Mouse (Mus musculus) hindbrain, postnatal 0 days (tissue): ENCODE results near the gene Bicral. TPM values are rescaled to one million over a fixed set of nuclear protein-coding genes. Genes with fewer than 3 reads are reported as not detected.

Source experiments
- ATAC-seq: fragments of 200-750 bp; cut with Nextera tagmentation; 2 replicates; pipeline ENCODE4 v1.8.0; 2017; ENCODE audit warnings: mild to moderate bottlenecking, moderate TSS enrichment, moderate library complexity
- DNase-seq: peaks from one replicate; pipeline ENCODE4 v3.0.0-alpha.2; 2015; ENCODE audit warnings: low spot score
- H3K27ac ChIP-seq: fragments of 300-500 bp; sonication (generic); 2 replicates; pipeline ENCODE4 v1.5.1; 2014; ENCODE audit warnings: mild to moderate bottlenecking
- H3K27me3 ChIP-seq: fragments of 300-500 bp; sonication (generic); 2 replicates; pipeline ENCODE4 v1.6.1; 2014; ENCODE audit warnings: low read length, mixed read lengths; ENCODE audit not compliant: insufficient read depth
- H3K36me3 ChIP-seq: fragments of 300-500 bp; sonication (generic); 2 replicates; pipeline ENCODE4 v1.6.1; 2014; ENCODE audit warnings: low read length, mixed read lengths; ENCODE audit not compliant: insufficient read depth
- H3K4me1 ChIP-seq: fragments of 300-500 bp; sonication (generic); 2 replicates; pipeline ENCODE4 v1.6.1; 2014; ENCODE audit warnings: antibody characterized with exemption, low read length, mixed read lengths; ENCODE audit not compliant: insufficient read depth
- H3K4me2 ChIP-seq: fragments of 300-500 bp; sonication (generic); 2 replicates; pipeline ENCODE4 v1.6.1; 2014; ENCODE audit warnings: low read depth, mild to moderate bottlenecking, low read length, moderate library complexity, mixed read lengths
- H3K4me3 ChIP-seq: fragments of 300-500 bp; sonication (generic); 2 replicates; pipeline ENCODE4 v1.5.1; 2014; ENCODE audit warnings: low read length
- H3K9ac ChIP-seq: fragments of 300-500 bp; sonication (generic); replicated peaks from 2 replicates; pipeline ENCODE4 v1.6.1; 2014; ENCODE audit warnings: mild to moderate bottlenecking, low read length, moderate library complexity, mixed read lengths
- H3K9me3 ChIP-seq: fragments of 300-500 bp; sonication (generic); 2 replicates; pipeline ENCODE4 v1.6.1; 2016; ENCODE audit warnings: low read length, mixed read lengths
- CTCF ChIP-seq: IDR thresholded peaks from 2 replicates; pipeline ENCODE4 v1.5.1; 2016; ENCODE audit warnings: antibody characterized with exemption, control low read depth, low read depth
- WGBS: fragments of 180-500 bp; shearing (Covaris S2); extraction: QIAGEN DNeasy Blood & Tissue Kit; methylation state at CpG from one replicate; pipeline ENCODE4 v1.1.7; 2014; 5-methylcytosine and 5-hydroxymethylcytosine counted together
- polyA plus RNA-seq: library from polyadenylated mRNA; unstranded; fragments of >200 nt; fragmentation: Nextera tagmentation; extraction: Ambion mirVana; gene quantifications from 2 replicates; pipeline ENCODE4 v1.2.1, GENCODE M21; 2015
- total RNA-seq: library from RNA; depleted of rRNA; stranded (reverse); fragments of >200 nt; gene quantifications from 2 replicates; pipeline ENCODE4 v1.2.3, GENCODE M21; 2014

Bicral gene
- total and polyA plus RNA-seq, 2 experiments from 2014 or later, result 5.2 to 22.9 TPM

DNA sequence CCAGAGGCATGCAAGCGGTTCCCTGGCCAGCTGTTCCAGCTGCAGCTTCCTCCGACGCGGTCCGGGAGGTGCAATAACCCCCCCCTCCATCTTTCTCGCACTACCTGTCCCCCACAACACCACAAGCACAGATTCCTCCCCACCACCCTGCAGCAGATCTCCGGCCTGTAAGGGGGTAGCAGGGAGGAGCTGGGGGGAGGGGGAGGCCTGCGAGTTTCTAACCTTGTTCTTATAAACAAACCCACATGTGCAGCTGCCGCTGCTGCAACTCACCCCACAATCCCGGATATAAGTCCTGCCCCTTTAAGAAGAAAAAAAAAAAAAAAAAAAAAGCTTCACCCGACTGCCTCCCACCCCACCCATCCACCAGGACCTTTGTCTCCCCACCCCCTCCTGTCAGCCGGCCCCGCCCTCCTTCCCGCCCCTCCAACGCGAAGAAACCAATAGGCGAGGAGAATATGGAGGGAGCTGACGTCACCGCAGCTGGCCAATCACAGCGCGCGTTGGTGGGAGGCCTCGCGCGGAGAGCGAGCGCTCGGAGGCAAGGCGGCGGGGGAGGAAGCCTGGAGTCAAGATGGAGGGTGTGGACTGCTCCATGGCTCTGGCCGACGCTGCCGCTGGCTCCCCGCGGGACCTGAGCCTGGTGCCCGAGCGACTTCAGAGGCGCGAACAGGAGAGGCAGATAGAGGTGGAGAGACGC lies 32.0 kb upstream of the Bicral start, which contains the start of gene Tbcc:
Gene Tbcc (plus strand): TSS at position 569 of the 700 bp plus-strand sequence.
- WGBS, result under 1% methylated on average over 40 of the region's 40 CpGs
- peak within 1 kb of the TSS; percentile 94 for H3K9ac ChIP-seq
- ATAC-seq, result peak; percentile 93

DNA sequence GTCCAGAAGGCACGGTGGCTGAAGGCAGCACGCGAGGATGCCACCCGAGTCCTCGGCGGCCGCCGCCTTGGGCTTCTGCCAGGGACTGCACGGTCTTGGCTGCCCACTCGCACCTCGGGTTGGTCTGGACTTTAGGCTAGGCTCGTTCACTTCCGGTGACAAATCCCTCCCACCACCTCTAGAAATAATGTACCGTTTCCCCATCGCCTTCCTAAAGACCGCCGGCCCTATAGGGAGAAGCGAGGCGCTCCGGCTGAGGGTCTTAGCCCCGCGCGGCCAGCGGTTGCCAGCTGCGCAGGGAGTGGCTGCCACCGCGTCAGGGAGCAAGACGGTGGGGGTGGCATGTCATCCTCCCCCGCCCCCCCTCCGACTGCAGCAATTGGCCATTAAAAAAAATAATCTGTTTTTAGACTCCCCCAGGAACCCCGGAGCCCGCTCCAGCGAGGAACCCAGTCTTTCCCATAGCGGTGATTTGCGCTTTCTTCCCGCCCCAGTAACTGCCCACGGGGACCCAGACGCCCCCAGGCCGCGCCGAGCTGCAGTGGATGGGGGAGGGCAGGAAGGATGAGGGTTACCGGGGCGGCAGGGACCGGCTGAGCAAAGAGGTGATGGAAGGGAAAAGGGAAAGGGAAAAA lies 31.3 kb upstream of the Bicral start:
- Histone ChIP-seq H3K9me3 (no peaks in the 10 kb centered on the region), H3K9ac (peak overlapping the region; percentile 71), H3K27ac (peak overlapping the region; percentile 95), H3K4me1 (peaks cover 24% of the 10 kb centered on the region), H3K4me2 (peak overlapping the region; percentile 82), H3K27me3 (no peaks in the 10 kb centered on the region), H3K36me3 (no peaks in the 10 kb centered on the region), H3K4me3 (peak overlapping the region; percentile 77)
- 0 out of 2 replicates have a peak, but pooled peaks have one; percentile 21 for TF ChIP-seq CTCF
- peak; percentile 46 for ATAC-seq
- DNase-seq, result peak; percentile 84
- WGBS, result under 1% methylated on average over 44 of the region's 44 CpGs

More for the DNA sequence above, 32.0 kb upstream of the Bicral start, which contains the start of gene Tbcc:
- Histone ChIP-seq H3K4me2 (peak within 1 kb of the TSS; percentile 96), H3K27me3 (no peaks in the 10 kb centered on the region), H3K9me3 (no peaks in the 10 kb centered on the region), H3K36me3 (no peaks in the 10 kb centered on the region), H3K4me1 (peaks cover 24% of the 10 kb centered on the region), H3K4me3 (peak within 1 kb of the TSS; percentile 77), H3K27ac (peak within 1 kb of the TSS; percentile 95)
- DNase-seq, result peak; percentile 99
- no peak for TF ChIP-seq CTCF

DNA sequence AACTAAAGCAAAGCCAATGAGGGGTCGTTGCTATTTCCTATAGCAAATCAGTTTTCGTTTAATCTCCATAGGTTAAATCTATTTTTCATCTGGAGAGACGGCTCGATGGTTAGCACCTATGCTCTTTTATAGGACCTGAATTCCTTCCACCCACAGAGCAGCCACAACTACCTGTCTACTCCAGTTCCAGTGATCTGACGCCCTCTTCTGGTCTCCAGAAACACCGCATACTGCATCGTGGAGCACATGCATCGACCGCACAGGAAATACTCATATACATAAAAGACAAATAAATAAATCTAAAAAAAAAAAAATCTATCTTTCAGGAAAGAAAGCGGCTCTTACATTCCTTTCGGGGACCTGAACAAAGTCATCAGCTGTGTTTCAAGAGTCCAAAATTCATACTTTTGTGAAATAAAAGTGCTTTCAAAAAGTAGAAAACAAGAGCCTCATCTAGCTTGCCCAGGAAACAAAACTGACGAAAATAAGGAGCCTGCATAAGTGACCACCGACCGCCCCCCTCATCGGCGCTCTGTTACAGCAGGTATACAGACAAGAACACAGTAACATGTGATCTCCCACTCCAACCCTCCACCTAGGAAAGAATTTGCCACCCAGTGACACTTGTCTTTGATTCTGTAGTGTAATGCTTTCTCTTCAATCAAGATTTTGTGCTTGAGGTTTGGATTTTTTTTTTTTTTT lies 30.4 kb upstream of the Bicral start:
- peaks cover 24% of the 10 kb centered on the region for H3K4me1 ChIP-seq
- no peaks in the 10 kb centered on the region for H3K36me3 ChIP-seq
- H3K9me3 ChIP-seq, result no peaks in the 10 kb centered on the region
- TF ChIP-seq CTCF, result peak; percentile 73
- ATAC-seq (no peak), DNase-seq (peak; percentile 75)
- 34% methylated on average over 16 of the region's 16 CpGs for WGBS
- H3K27me3 ChIP-seq, result no peaks in the 10 kb centered on the region
- H3K27ac ChIP-seq, result peak overlapping the region; percentile 95
- peak overlapping the region; percentile 77 for H3K4me3 ChIP-seq
- peak overlapping the region; percentile 82 for H3K4me2 ChIP-seq
- H3K9ac ChIP-seq, result peak overlapping the region; percentile 71

DNA sequence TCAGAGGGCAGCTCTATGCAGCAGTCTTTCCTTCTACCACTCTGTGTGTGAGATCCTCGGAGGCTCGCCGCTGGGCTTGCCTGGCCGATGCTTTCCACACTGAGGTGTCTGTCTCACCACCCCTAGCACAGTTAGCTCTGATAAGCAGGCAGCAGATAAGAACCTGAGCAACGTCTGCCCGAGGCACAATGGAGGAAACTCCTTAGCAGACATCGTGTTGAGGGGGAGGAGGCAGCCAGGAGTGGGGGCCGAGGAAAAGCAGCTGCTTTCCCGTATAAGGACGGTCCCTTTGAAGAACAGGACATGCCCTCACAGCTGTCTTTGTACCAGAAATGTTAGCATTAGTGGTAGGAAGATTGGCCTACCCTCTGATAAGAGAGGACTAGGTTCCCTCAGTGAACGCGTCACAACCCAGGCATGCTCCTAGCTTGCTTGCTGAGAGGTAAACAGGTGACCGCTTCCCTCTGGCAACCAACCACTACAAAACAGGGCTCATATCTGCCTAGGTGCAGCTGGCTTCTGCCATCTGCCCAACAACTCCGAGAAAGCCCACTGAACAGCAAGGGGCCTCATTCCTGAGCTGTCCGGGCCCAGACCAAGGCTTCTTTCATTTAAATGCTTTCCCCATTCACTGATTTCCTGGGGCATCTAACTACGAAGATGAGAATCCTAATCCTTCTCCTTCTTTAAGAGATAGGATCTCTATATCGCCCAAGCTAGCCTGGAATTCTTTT lies 27.8 kb upstream of the Bicral start:
- DNase-seq (no peak), ATAC-seq (no peak)
- no peak for TF ChIP-seq CTCF
- Histone ChIP-seq H3K27me3 (no peaks in the 10 kb centered on the region), H3K9ac (0 out of 2 replicates have a peak overlapping the region, but pooled peaks have one; percentile 13), H3K9me3 (no peaks in the 10 kb centered on the region), H3K4me2 (no peak overlapping the region), H3K36me3 (no peaks in the 10 kb centered on the region), H3K27ac (no peak overlapping the region), H3K4me1 (0 out of 2 replicates have a peak, but pooled peaks cover 6% of the 10 kb centered on the region), H3K4me3 (no peak overlapping the region)
- WGBS, result 57% methylated on average over 17 of the region's 17 CpGs

DNA sequence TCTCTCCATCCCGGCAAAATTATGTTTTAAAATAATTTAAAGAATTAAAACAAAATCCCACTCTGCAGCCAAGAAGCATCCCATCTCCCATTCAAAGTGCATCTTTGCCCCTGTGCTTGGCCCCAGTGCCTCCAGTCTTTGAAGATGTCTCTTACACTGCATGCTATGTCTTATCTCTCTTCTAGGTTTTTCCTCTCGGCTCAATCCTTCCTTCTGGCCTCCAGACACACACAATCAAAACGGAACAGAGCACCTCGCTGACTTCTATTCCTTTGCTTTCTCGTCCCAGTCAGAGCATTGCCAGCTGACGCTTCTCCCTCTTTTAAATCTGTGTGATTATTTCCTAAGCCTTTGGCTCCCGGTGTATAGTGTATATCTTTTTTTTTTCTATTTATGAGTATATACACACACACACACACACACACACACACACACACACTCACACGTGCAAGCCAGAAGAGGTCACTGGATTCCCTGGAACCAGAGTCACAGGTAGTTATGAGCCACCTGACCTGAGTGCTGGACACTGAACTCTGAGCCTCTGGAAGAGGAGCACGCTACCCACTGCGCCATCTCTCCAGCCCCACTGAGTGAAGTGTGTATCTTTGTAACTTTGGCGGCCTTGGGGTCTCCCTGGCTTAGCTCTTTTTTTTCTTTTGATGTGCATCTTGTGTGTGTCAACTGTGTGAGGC lies 27.1 kb upstream of the Bicral start:
- Histone ChIP-seq H3K9ac (no peak overlapping the region), H3K4me3 (no peak overlapping the region), H3K4me2 (no peak overlapping the region), H3K27me3 (no peaks in the 10 kb centered on the region), H3K9me3 (no peaks in the 10 kb centered on the region), H3K4me1 (0 out of 2 replicates have a peak, but pooled peaks cover 6% of the 10 kb centered on the region), H3K36me3 (no peaks in the 10 kb centered on the region), H3K27ac (no peak overlapping the region)
- DNase-seq (no peak), ATAC-seq (no peak)
- no peak for TF ChIP-seq CTCF
- 82% methylated on average over 11 of the region's 11 CpGs for WGBS
